Mouse (Mus musculus): Measurements from ENCODE around the gene Tbc1d22a. TPM values are rescaled to one million over a fixed set of nuclear protein-coding genes. Genes with fewer than 3 reads are reported as not detected.
"Not testable (repeated sequence)": the region's sequence is repeated elsewhere in the genome, so short reads cannot be mapped to it uniquely, and the experiment has no call there.

The Tbc1d22a gene
- polyA plus RNA-seq, 1 experiment from 2014 or later: 12.4 TPM

- peaks cover 4% of the 10 kb centered on the region; the same call in 1 of the 2 replicates for H3K27me3 ChIP-seq
- H3K4me1 ChIP-seq: peaks cover 19% of the 10 kb centered on the region; the same call in 1 of the 2 replicates
- no peak for ATAC-seq (ENCODE audit: insufficient number of reproducible peaks, low FRiP score, low TSS enrichment, low read depth)
- no peak overlapping the region for H3K9ac ChIP-seq
- H3K9me3 ChIP-seq: no peaks in the 10 kb centered on the region
- 77% methylated on average over 5 of the region's 5 CpGs for WGBS
- no peak overlapping the region for H3K27ac ChIP-seq
- H3K36me3 ChIP-seq: no peaks in the 10 kb centered on the region
- no peak overlapping the region for H3K4me3 ChIP-seq
- H3K4me2 ChIP-seq: no peak overlapping the region
These were observed 15.2 kb upstream of the Tbc1d22a start for GRCm38 (mm10) chr15:86199052-86199451.

DNA sequence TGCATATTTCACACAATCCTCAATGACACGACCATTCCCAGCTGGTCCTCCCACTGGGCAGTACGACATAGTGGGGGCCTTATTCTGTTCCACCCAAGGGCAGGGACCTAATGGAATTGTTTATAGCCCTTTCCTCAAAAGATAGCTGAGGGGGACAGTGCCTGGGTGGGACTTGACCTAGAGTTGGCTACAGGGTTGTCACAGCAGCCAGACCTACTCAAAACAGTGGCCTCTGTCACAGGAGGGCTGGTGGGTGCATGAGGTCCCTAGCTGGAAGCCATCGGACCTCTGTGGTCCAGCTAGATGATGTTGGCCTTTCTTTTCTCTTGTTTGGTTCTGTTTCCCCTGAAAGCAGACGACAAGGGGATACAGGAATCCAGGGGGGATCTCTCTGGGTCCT lies 14.8 kb upstream of the Tbc1d22a start:
- Histone ChIP-seq H3K36me3 (no peaks in the 10 kb centered on the region), H3K4me2 (no peak overlapping the region), H3K4me1 (peaks cover 19% of the 10 kb centered on the region; the same call in 1 of the 2 replicates), H3K9me3 (no peaks in the 10 kb centered on the region), H3K27me3 (peaks cover 4% of the 10 kb centered on the region; the same call in 1 of the 2 replicates), H3K9ac (no peak overlapping the region), H3K4me3 (no peak overlapping the region), H3K27ac (no peak overlapping the region)
- ATAC-seq (ENCODE audit: insufficient number of reproducible peaks, low FRiP score, low TSS enrichment, low read depth): no peak
- 66% methylated on average over 4 of the region's 4 CpGs for WGBS

- no peak for ATAC-seq (ENCODE audit: insufficient number of reproducible peaks, low FRiP score, low TSS enrichment, low read depth)
- Histone ChIP-seq H3K4me2 (no peak overlapping the region), H3K36me3 (no peaks in the 10 kb centered on the region), H3K9ac (no peak overlapping the region), H3K4me1 (peaks cover 19% of the 10 kb centered on the region; the same call in 1 of the 2 replicates), H3K9me3 (no peaks in the 10 kb centered on the region), H3K4me3 (no peak overlapping the region), H3K27ac (no peak overlapping the region), H3K27me3 (peaks cover 4% of the 10 kb centered on the region; the same call in 1 of the 2 replicates)
- 48% methylated on average over 4 of the region's 4 CpGs for WGBS
These were observed 14.1 kb upstream of the Tbc1d22a start for GRCm38 (mm10) chr15:86200169-86200568.

DNA sequence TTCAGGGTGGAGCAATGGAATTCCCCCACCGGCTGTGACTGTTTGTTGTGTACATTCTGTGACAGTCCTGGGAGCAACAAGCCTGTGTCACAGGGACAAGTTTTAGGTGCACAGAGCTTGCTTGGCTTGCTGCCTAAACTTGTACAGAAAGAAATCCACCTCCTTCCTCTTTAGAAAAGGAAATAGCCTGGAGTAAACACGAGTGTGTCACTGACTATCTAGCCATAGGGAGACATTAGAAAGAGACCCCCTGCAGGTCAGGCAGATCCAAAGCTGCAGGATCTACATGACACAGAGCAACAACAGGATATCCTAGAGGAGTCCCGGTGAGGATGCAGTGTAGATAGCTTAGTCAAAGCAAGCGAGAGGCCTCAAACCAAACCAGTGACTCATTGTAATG lies 13.2 kb upstream of the Tbc1d22a start:
- no peak for ATAC-seq (ENCODE audit: insufficient number of reproducible peaks, low FRiP score, low TSS enrichment, low read depth)
- Histone ChIP-seq H3K4me3 (no peak overlapping the region), H3K27me3 (peaks cover 4% of the 10 kb centered on the region; the same call in 1 of the 2 replicates), H3K9ac (no peak overlapping the region), H3K27ac (no peak overlapping the region), H3K4me2 (no peak overlapping the region), H3K9me3 (no peaks in the 10 kb centered on the region), H3K4me1 (peaks cover 19% of the 10 kb centered on the region; the same call in 1 of the 2 replicates), H3K36me3 (no peaks in the 10 kb centered on the region)
- 48% methylated on average over 4 of the region's 4 CpGs for WGBS

DNA sequence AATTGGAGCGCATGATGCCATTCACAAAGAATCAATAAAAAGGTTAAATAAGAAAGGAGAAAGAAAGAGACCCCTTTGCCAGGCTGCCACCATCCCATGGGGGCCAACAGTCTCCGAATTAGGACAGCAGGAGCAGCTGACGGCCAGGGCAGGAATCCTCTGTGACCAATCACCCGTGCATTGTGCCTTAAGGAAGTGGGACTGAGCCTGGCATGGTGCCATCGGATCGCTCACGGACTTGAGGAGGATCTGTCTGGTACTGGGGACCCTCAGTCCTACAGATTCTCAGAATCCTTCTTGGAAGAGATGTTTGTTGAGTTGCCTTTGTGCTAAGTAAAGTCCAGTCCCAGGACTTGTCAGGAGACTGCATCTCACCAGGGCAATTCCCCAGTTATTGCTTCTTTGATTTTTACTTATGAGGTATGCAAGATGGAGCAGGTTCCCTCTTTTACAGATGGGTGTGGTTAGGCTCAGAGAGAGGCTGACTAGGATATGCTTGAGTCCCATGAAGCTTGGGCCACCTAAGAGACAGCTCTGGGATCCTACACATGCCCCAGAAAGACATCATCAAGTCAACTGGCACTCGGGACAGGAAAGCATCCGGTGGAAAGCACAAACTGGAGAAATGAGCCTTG lies 12.4 kb upstream of the Tbc1d22a start:
- Histone ChIP-seq H3K9ac (no peak overlapping the region), H3K27me3 (no peaks in the 10 kb centered on the region), H3K4me1 (peaks cover 19% of the 10 kb centered on the region; the same call in 1 of the 2 replicates), H3K27ac (peak overlapping the region; percentile 33; the same call in 1 of the 2 replicates), H3K36me3 (no peaks in the 10 kb centered on the region), H3K9me3 (no peaks in the 10 kb centered on the region), H3K4me3 (no peak overlapping the region), H3K4me2 (no peak overlapping the region)
- 76% methylated on average over 9 of the region's 9 CpGs for WGBS
- ATAC-seq (ENCODE audit: insufficient number of reproducible peaks, low FRiP score, low TSS enrichment, low read depth): no peak

GRCm38 (mm10) chr15:86202640-86203039 lies 11.6 kb upstream of the Tbc1d22a start:
- ATAC-seq (ENCODE audit: insufficient number of reproducible peaks, low FRiP score, low TSS enrichment, low read depth): no peak
- H3K4me2 ChIP-seq: no peak overlapping the region
- H3K9ac ChIP-seq: no peak overlapping the region
- peaks cover 19% of the 10 kb centered on the region; the same call in 1 of the 2 replicates for H3K4me1 ChIP-seq
- WGBS: 31% methylated on average over 6 of the region's 6 CpGs
- no peaks in the 10 kb centered on the region for H3K27me3 ChIP-seq
- no peaks in the 10 kb centered on the region for H3K36me3 ChIP-seq
- H3K9me3 ChIP-seq: no peaks in the 10 kb centered on the region
- H3K4me3 ChIP-seq: no peak overlapping the region
- H3K27ac ChIP-seq: peak overlapping the region; percentile 47

DNA sequence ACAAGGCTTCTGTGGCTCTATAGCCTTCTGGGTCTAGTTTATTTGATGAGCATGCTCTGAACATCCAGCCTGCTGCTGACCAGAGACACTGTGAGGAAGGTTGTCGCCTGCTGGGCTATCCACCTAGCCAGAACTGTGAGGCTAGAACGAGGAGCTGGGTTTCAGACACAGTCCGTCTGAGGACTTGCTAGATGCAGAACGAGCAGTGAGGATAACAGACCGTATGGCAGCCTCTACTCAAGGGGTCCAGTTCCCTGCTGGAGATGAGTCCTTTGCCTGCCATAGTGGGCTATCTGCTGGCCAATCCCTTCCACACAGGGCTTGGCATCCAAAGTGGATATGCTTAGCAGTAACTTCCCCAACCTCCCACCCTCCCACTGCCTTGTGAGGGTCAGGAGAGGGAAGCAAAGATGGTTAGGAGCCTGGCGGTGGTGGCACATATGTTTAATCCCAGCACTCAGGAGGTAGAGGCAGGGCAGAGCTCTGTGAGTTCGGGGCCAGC lies 10.9 kb upstream of the Tbc1d22a start:
- Histone ChIP-seq H3K27me3 (no peaks in the 10 kb centered on the region), H3K36me3 (no peaks in the 10 kb centered on the region), H3K4me2 (no peak overlapping the region), H3K27ac (peak overlapping the region; percentile 47; the same call in 1 of the 2 replicates), H3K9me3 (no peaks in the 10 kb centered on the region), H3K9ac (no peak overlapping the region), H3K4me1 (peaks cover 19% of the 10 kb centered on the region; the same call in 1 of the 2 replicates), H3K4me3 (no peak overlapping the region)
- ATAC-seq (ENCODE audit: insufficient number of reproducible peaks, low FRiP score, low TSS enrichment, low read depth): no peak
- 79% methylated on average over 7 of the region's 7 CpGs for whole genome bisulfite sequencing

DNA sequence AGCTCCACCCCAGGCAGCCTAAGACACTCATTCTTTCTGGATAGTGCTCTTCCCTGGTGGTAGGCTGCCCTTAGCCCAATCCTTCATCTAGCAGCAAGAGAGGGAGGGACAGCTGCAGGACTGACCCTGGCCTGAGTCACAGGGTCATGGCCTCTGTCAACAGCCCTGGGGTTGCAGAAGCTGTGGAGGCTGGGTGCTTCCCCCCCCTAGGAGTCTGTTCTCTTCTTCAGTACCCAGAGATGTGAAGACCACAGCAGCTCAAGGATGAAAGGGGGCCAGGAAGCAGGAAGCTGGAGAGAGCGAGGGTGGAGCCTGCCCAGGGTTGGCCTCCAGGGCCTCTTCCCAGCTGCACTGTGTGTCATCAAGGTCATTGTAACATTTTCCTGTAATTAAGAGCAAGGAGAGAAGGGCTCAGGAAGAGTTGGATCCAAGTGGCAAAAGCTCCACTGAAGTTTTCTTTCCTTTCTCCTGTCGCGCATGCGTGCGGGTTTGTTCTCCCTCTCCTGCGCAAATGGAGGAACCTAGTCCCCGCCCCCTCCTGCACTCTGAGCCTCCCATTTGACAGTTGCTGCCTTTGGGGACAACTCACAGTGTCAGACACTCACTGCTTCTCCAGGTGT lies 10.2 kb upstream of the Tbc1d22a start:
- WGBS: 38% methylated on average over 7 of the region's 7 CpGs
- ATAC-seq (ENCODE audit: insufficient number of reproducible peaks, low FRiP score, low TSS enrichment, low read depth): no peak
- Histone ChIP-seq H3K4me2 (peak overlapping the region; percentile 22; the same call in 1 of the 2 replicates), H3K9me3 (no peaks in the 10 kb centered on the region), H3K36me3 (no peaks in the 10 kb centered on the region), H3K4me3 (peak overlapping the region; percentile 11), H3K9ac (no peak overlapping the region), H3K27me3 (no peaks in the 10 kb centered on the region), H3K4me1 (peaks cover 19% of the 10 kb centered on the region; the same call in 1 of the 2 replicates), H3K27ac (0 out of 2 replicates have a peak overlapping the region, but pooled peaks have one; percentile 27)

DNA sequence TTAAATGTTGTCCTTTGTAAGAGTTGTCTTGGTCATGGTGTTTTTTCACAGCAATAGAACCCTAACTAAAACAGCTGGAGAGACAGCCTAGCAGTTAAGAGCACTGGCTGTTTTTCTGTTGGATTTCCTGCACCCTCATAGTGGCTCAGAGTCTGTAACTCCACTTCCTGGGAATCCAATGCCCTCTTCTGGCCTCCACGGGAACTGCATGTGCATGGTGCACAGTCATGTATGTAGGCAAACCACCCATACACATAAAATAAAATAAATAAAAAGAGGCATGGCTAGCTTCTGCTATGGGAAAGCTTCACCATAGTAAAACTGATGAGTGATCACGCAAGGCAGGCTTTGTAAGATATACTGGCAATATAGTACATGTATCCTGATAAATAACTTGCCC lies 9.0 kb upstream of the Tbc1d22a start:
- no peak overlapping the region for H3K27ac ChIP-seq
- peaks cover 19% of the 10 kb centered on the region; the same call in 1 of the 2 replicates for H3K4me1 ChIP-seq
- H3K27me3 ChIP-seq: no peaks in the 10 kb centered on the region
- H3K9ac ChIP-seq: no peak overlapping the region
- H3K4me2 ChIP-seq: no peak overlapping the region
- H3K4me3 ChIP-seq: no peak overlapping the region
- no peak for ATAC-seq (ENCODE audit: insufficient number of reproducible peaks, low FRiP score, low TSS enrichment, low read depth)
- H3K36me3 ChIP-seq: no peaks in the 10 kb centered on the region
- 55% methylated on average over 2 of the region's 2 CpGs for whole genome bisulfite sequencing
- H3K9me3 ChIP-seq: no peaks in the 10 kb centered on the region

- Histone ChIP-seq H3K9ac (no peak overlapping the region), H3K4me1 (peaks cover 19% of the 10 kb centered on the region; the same call in 1 of the 2 replicates), H3K4me2 (no peak overlapping the region), H3K4me3 (no peak overlapping the region), H3K27me3 (no peaks in the 10 kb centered on the region), H3K27ac (no peak overlapping the region), H3K36me3 (no peaks in the 10 kb centered on the region), H3K9me3 (no peaks in the 10 kb centered on the region)
- 57% methylated on average over 4 of the region's 4 CpGs for WGBS
- no peak for ATAC-seq (ENCODE audit: insufficient number of reproducible peaks, low FRiP score, low TSS enrichment, low read depth)
These were observed 7.9 kb upstream of the Tbc1d22a start for GRCm38 (mm10) chr15:86206385-86206784.

- not testable (repeated sequence) for H3K9me3 ChIP-seq; H3K9ac ChIP-seq; H3K4me2 ChIP-seq; H3K4me3 ChIP-seq; H3K27ac ChIP-seq; H3K27me3 ChIP-seq; H3K36me3 ChIP-seq; ATAC-seq (ENCODE audit: insufficient number of reproducible peaks, low FRiP score, low TSS enrichment, low read depth)
- peaks cover 19% of the 10 kb centered on the region for H3K4me1 ChIP-seq
- WGBS: 86% methylated on average over 5 of the region's 5 CpGs
These were observed 2.1 kb upstream of the Tbc1d22a start for GRCm38 (mm10) chr15:86212193-86212592.

Data from limb, embryonic 15.5 days (tissue).